Mouse (Mus musculus): ENCODE data around the gene Psmb5.

- TF ChIP-seq CTCF (conservative IDR thresholded peaks at IDR 0.05; ENCODE audit: low read length), result no peak
- TF ChIP-seq NANOG (IDR thresholded peaks at IDR 0.05; ENCODE audit: borderline replicate concordance, low read length), result no peak
These were observed 28.6 kb upstream of the Psmb5 start for GRCm38 (mm10) chr14:54646455-54646854.

All from E14TG2a.4 (cell line).